Mouse (Mus musculus): Measurements from ENCODE around the gene Crb1. TPM values are rescaled to one million over a fixed set of nuclear protein-coding genes. Genes with fewer than 3 reads are reported as not detected.

The Crb1 gene
- total RNA-seq, 2 experiments from 2014 or later = 0.62 to 1.2 TPM

DNA sequence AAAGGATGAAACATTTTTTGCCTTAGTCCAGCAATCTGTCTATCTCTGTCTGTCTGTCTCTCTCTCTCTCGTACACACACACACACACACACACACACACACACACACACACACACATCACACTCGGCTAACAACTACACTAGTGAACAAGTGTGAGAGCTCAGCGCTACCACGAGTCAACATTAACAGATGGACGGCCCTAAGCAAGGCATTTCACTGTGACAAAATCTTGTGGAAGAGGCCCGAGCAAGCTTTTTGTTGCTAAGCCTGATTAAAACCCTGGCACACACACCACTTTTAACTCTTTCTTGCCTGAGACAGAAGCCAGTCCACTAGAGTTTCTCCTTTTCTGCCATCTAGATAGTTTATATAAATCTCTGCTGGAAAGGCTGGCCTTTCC lies 223.4 kb downstream of the Crb1 start:
- DNase-seq (ENCODE audit: low spot score in 2 of 2) = no peak
- intact Hi-C loops (cut with DNase I) = loop anchor here (10.0 kb wide), 1 partner anchor 189 kb away; the partner anchor contains the start of gene Dennd1b

DNA sequence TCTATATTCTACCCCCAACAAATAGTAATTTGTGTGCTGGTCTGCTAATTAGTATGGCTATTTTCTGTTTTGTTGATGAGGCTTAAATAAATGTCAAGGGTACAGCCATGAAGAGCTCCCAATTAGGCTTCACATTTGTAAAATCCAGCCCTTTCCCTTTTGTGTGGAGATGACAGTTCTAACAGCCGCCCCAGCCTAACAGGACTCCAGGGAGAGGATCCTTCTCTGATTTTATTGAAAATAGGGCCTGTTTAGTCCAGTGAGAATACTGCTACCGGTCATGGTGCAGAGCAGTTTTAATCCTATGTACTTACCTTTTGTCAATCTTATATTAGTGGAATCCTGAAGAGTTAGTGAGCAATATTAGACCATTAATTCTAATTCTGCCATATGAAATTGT lies 223.9 kb downstream of the Crb1 start:
- intact Hi-C loops (cut with DNase I) = loop anchor here (10.0 kb wide), 1 partner anchor 188 kb away; the partner anchor contains the start of gene Dennd1b

More for the DNA sequence above, 223.9 kb downstream of the Crb1 start:
- no peak for DNase-seq (ENCODE audit: low spot score in 2 of 2)

Other genes with a start within 250 kb of the Crb1 start
- 10 to 100 TPM; 25.6 to 26.0 TPM for gene Zbtb41, start 45.2 kb upstream of the Crb1 start, total RNA-seq (2021)
- gene Aspm, start 77.7 kb upstream of the Crb1 start, total RNA-seq (2021) = under 1 TPM; 0.39 to 0.54 TPM
- gene F13b, start 124.6 kb upstream of the Crb1 start, total RNA-seq (2021) = not detected
- gene Cfhr1, start 183.2 kb upstream of the Crb1 start, total RNA-seq (2021) = not detected